Mouse (Mus musculus): Measurements from ENCODE around the gene Ddb1. TPM values are rescaled to one million over a fixed set of nuclear protein-coding genes. Genes with fewer than 3 reads are reported as not detected.

Ddb1 gene
- polyA plus RNA-seq, 1 experiment = 127 TPM

DNA sequence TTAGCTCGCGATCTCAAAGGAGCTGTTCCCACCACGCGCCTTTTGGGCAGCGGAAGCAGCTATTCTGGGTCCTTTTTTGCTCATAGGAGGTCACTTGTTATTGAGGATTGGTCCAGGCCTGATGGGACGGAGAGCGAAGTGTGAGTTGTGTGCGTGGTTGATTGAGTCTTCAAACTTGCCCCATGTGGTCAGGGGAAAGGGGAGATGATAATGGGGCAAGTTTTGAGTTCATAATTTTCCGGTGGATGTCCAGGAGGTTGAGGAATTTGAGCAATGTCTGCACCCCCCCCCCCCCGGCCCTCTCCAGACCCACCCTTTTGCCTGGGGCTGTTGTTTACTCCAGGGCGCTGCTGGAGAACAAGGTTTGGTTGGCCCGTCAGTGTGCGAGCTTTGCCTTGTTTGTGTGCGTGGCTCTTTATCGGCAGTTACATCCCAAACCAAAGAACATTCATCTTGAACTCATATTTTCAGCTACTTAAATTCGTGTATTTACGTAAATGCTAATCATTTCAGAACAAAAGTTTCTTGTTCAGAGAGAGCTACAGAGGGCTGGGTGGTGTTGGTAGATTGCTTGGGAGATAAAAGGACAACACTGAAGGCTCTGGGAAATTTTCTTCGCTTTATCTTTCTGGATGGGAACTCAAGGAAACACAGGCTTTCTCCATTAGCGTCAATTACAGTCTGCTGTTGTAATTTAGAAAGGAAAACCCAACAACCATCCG lies 935 bp downstream of the Ddb1 start:
- 3% methylated on average over 20 of the region's 20 CpGs for WGBS

GRCm38 (mm10) chr19:10608573-10609240 lies 3.6 kb downstream of the Ddb1 start:
- Histone ChIP-seq H3K4me1 (ENCODE audit: control insufficient read depth, insufficient read depth, low read length) (peaks cover 2% of the 10 kb centered on the region), H3K4me3 (replicated peaks; ENCODE audit: extremely low read depth, low read depth, low read length) (no peak overlapping the region)
- no peak for DNase-seq
- WGBS = 66% methylated on average over 5 of the region's 5 CpGs
- TF ChIP-seq POLR2A (IDR thresholded peaks at IDR 0.05; ENCODE audit: borderline replicate concordance, extremely low read depth, low read depth, low read length) = no peak
- TF ChIP-seq CTCF (IDR thresholded peaks at IDR 0.05; ENCODE audit: insufficient read depth, low read length) = no peak

More for the DNA sequence above, 935 bp downstream of the Ddb1 start:
- DNase-seq = no peak
- Histone ChIP-seq H3K4me3 (replicated peaks; ENCODE audit: extremely low read depth, low read depth, low read length) (peak overlapping the region; percentile 95), H3K4me1 (ENCODE audit: control insufficient read depth, insufficient read depth, low read length) (peaks cover 10% of the 10 kb centered on the region)
- TF ChIP-seq CTCF (IDR thresholded peaks at IDR 0.05; ENCODE audit: insufficient read depth, low read length) (no peak), POLR2A (IDR thresholded peaks at IDR 0.05; ENCODE audit: borderline replicate concordance, extremely low read depth, low read depth, low read length) (no peak)

GRCm38 (mm10) chr19:10634106-10634871 lies 29.2 kb downstream of the Ddb1 start, which contains the start of gene Vwce:
Gene Vwce (plus strand): TSS chr19:10634213.
- WGBS = 3% methylated on average over 32 of the region's 32 CpGs
- TF ChIP-seq CTCF (IDR thresholded peaks at IDR 0.05; ENCODE audit: insufficient read depth, low read length) = no peak
- TF ChIP-seq POLR2A (IDR thresholded peaks at IDR 0.05; ENCODE audit: borderline replicate concordance, extremely low read depth, low read depth, low read length) = no peak
- peak; percentile 21 for DNase-seq
- peaks cover 5% of the 10 kb centered on the region for H3K4me1 ChIP-seq (ENCODE audit: control insufficient read depth, insufficient read depth, low read length)
- H3K4me3 ChIP-seq (replicated peaks; ENCODE audit: extremely low read depth, low read depth, low read length) = peak within 1 kb of the TSS; percentile 38

- peaks cover 5% of the 10 kb centered on the region for H3K4me1 ChIP-seq (ENCODE audit: control insufficient read depth, insufficient read depth, low read length)
- DNase-seq = no peak
- 7% methylated on average over 21 of the region's 21 CpGs for WGBS
- peak overlapping the region; percentile 38 for H3K4me3 ChIP-seq (replicated peaks; ENCODE audit: extremely low read depth, low read depth, low read length)
- TF ChIP-seq CTCF (IDR thresholded peaks at IDR 0.05; ENCODE audit: insufficient read depth, low read length) (no peak), POLR2A (IDR thresholded peaks at IDR 0.05; ENCODE audit: borderline replicate concordance, extremely low read depth, low read depth, low read length) (no peak)
Measured at GRCm38 (mm10) chr19:10634872-10635318, 29.8 kb downstream of the Ddb1 start.

GRCm38 (mm10) chr19:10637840-10638239 lies 32.7 kb downstream of the Ddb1 start:
- WGBS = 55% methylated on average over 7 of the region's 7 CpGs
- TF ChIP-seq POLR2A (IDR thresholded peaks at IDR 0.05; ENCODE audit: borderline replicate concordance, extremely low read depth, low read depth, low read length) (no peak), CTCF (IDR thresholded peaks at IDR 0.05; ENCODE audit: insufficient read depth, low read length) (no peak)
- no peak overlapping the region for H3K4me3 ChIP-seq (replicated peaks; ENCODE audit: extremely low read depth, low read depth, low read length)

GRCm38 (mm10) chr19:10640080-10640479 lies 35.0 kb downstream of the Ddb1 start:
- TF ChIP-seq POLR2A (IDR thresholded peaks at IDR 0.05; ENCODE audit: borderline replicate concordance, extremely low read depth, low read depth, low read length) (no peak), CTCF (IDR thresholded peaks at IDR 0.05; ENCODE audit: insufficient read depth, low read length) (no peak)
- 10% methylated on average over 5 of the region's 5 CpGs for WGBS
- no peak for DNase-seq

More at GRCm38 (mm10) chr19:10637840-10638239, 32.7 kb downstream of the Ddb1 start:
- DNase-seq = no peak
- peaks cover 5% of the 10 kb centered on the region for H3K4me1 ChIP-seq (ENCODE audit: control insufficient read depth, insufficient read depth, low read length)

GRCm38 (mm10) chr19:10640589-10641378 lies 35.7 kb downstream of the Ddb1 start:
- Histone ChIP-seq H3K4me3 (replicated peaks; ENCODE audit: extremely low read depth, low read depth, low read length) (no peak overlapping the region), H3K4me1 (ENCODE audit: control insufficient read depth, insufficient read depth, low read length) (no peaks in the 10 kb centered on the region)
- WGBS = 47% methylated on average over 13 of the region's 13 CpGs
- TF ChIP-seq CTCF (IDR thresholded peaks at IDR 0.05; ENCODE audit: insufficient read depth, low read length) (no peak), POLR2A (IDR thresholded peaks at IDR 0.05; ENCODE audit: borderline replicate concordance, extremely low read depth, low read depth, low read length) (no peak)
- no peak for DNase-seq

More at GRCm38 (mm10) chr19:10640080-10640479, 35.0 kb downstream of the Ddb1 start:
- H3K4me1 ChIP-seq (ENCODE audit: control insufficient read depth, insufficient read depth, low read length) = no peaks in the 10 kb centered on the region
- H3K4me3 ChIP-seq (replicated peaks; ENCODE audit: extremely low read depth, low read depth, low read length) = no peak overlapping the region

GRCm38 (mm10) chr19:10645616-10646015 lies 40.5 kb downstream of the Ddb1 start:
- DNase-seq = no peak
- Histone ChIP-seq H3K4me3 (replicated peaks; ENCODE audit: extremely low read depth, low read depth, low read length) (no peak overlapping the region), H3K4me1 (ENCODE audit: control insufficient read depth, insufficient read depth, low read length) (no peaks in the 10 kb centered on the region)
- TF ChIP-seq POLR2A (IDR thresholded peaks at IDR 0.05; ENCODE audit: borderline replicate concordance, extremely low read depth, low read depth, low read length) = no peak
- no peak for TF ChIP-seq CTCF (IDR thresholded peaks at IDR 0.05; ENCODE audit: insufficient read depth, low read length)
- 73% methylated on average over 2 of the region's 2 CpGs for WGBS

All from lung, adult 2 months (tissue).